ENCODE assay signal across 14 mouse cellular contexts in genomic region chr2:39001866-39002265, GRCm38 (mm10). TPM values are rescaled to one million over a fixed set of nuclear protein-coding genes. Genes with fewer than 3 reads are reported as not detected.
DNase-seq lines count a peak whose midpoint lies in the region; ATAC-seq and TF ChIP-seq lines count a peak whose summit lies in the region.
"Had no signal": no experiment of that assay in that cellular context is flagged by ENCODE, and none has a peak within 500 bp of the region (broad histone marks: within the 10 kb centered on the region; RNA-seq: fewer than 3 reads in every experiment).

No protein-coding gene starts in this region.

- no peak for TF ChIP-seq POLR2A in kidney, adult 2 months (IDR thresholded peaks at IDR 0.05; ENCODE audit: low read depth, low read length)
- TF ChIP-seq POLR2A in ES-Bruce4 (IDR thresholded peaks at IDR 0.05; ENCODE audit: insufficient read depth, low read length) = no peak

- no peak overlapping the region for H3K4me2 ChIP-seq in kidney, embryonic 16.5 days (replicated peaks; ENCODE audit: low read depth, low read length)
- H3K4me2 ChIP-seq in liver, embryonic 15.5 days = peak overlapping the region; percentile 94; the same call in 1 of the 2 replicates

- no peak for TF ChIP-seq CTCF in kidney, adult 2 months (conservative IDR thresholded peaks at IDR 0.05; ENCODE audit: insufficient read depth, insufficient read length, low read depth, low read length)
- TF ChIP-seq CTCF in ES-Bruce4 (IDR thresholded peaks at IDR 0.05; ENCODE audit: low read depth, low read length) = no peak

- no peak overlapping the region for H3K4me3 ChIP-seq in kidney, adult 2 months (ENCODE audit: insufficient read depth, low read depth, low read length)
- H3K4me3 ChIP-seq in kidney, embryonic 16.5 days (ENCODE audit: low read length) = no peak overlapping the region
- H3K4me3 ChIP-seq in ES-Bruce4 (ENCODE audit: low read depth, low read length) = no peak overlapping the region
- no peak overlapping the region; the same call in 1 of the 2 replicates for H3K4me3 ChIP-seq in liver, embryonic 15.5 days (replicated peaks)
- H3K4me3 ChIP-seq: heart, adult 2 months; layer of hippocampus, adult 2 months had no signal

- ATAC-seq in kidney, embryonic 16.5 days (ENCODE audit: low FRiP score, low TSS enrichment) = no peak
- no peak for ATAC-seq in liver, embryonic 15.5 days (ENCODE audit: insufficient read depth)

- H3K27ac ChIP-seq in kidney, adult 2 months (ENCODE audit: insufficient read depth, low read depth, low read length) = no peak overlapping the region
- H3K27ac ChIP-seq in kidney, embryonic 16.5 days (ENCODE audit: low read length) = no peak overlapping the region
- peak overlapping the region; percentile 9; the same call in 1 of the 2 replicates for H3K27ac ChIP-seq in ES-Bruce4 (ENCODE audit: insufficient read depth, low read length)
- peak overlapping the region; percentile 79; the same call in 1 of the 2 replicates for H3K27ac ChIP-seq in liver, embryonic 15.5 days (replicated peaks)
- H3K27ac ChIP-seq: heart, adult 2 months; hindbrain, embryonic 10.5 days; layer of hippocampus, adult 2 months; midbrain, embryonic 10.5 days had no signal

- H3K4me1 ChIP-seq in kidney, adult 2 months (ENCODE audit: control insufficient read depth, insufficient read depth, low read length) = peaks cover 12% of the 10 kb centered on the region
- H3K4me1 ChIP-seq in kidney, embryonic 16.5 days (ENCODE audit: insufficient read depth, low read length) = peaks cover 29% of the 10 kb centered on the region
- H3K4me1 ChIP-seq in ES-Bruce4 (ENCODE audit: control insufficient read depth, insufficient read depth, low read length) = no peaks in the 10 kb centered on the region
- H3K4me1 ChIP-seq in liver, embryonic 15.5 days (replicated peaks) = peaks cover 84% of the 10 kb centered on the region

- H3K9ac ChIP-seq in kidney, embryonic 16.5 days (replicated peaks; ENCODE audit: low read length) = no peak overlapping the region
- H3K9ac ChIP-seq in ES-Bruce4 (ENCODE audit: low read depth, poor library complexity, severe bottlenecking) = no peak overlapping the region
- H3K9ac ChIP-seq in liver, embryonic 15.5 days = no peak overlapping the region

- H3K27me3 ChIP-seq in kidney, adult 2 months (replicated peaks; ENCODE audit: control insufficient read depth, insufficient read depth, low read length) = no peaks in the 10 kb centered on the region
- no peaks in the 10 kb centered on the region for H3K27me3 ChIP-seq in kidney, embryonic 16.5 days (ENCODE audit: insufficient read depth, low read length)
- H3K27me3 ChIP-seq in ES-Bruce4 (ENCODE audit: control insufficient read depth, insufficient read depth, low read length, poor library complexity, severe bottlenecking) = no peaks in the 10 kb centered on the region
- no peaks in the 10 kb centered on the region for H3K27me3 ChIP-seq in liver, embryonic 15.5 days

- TF ChIP-seq EP300 in ES-Bruce4 (IDR thresholded peaks at IDR 0.05; ENCODE audit: insufficient read depth, low read depth, low read length) = no peak

- H3K36me3 ChIP-seq in kidney, adult 2 months (ENCODE audit: control insufficient read depth, insufficient read depth, low read length) = no peaks in the 10 kb centered on the region; the same call in 1 of the 2 replicates
- peaks cover 41% of the 10 kb centered on the region for H3K36me3 ChIP-seq in kidney, embryonic 16.5 days (ENCODE audit: insufficient read depth, low read length)
- peaks cover 42% of the 10 kb centered on the region for H3K36me3 ChIP-seq in ES-Bruce4 (ENCODE audit: control insufficient read depth, insufficient read depth, low read length, poor library complexity, severe bottlenecking)
- H3K36me3 ChIP-seq in liver, embryonic 15.5 days (replicated peaks) = peaks cover 49% of the 10 kb centered on the region

- H3K9me3 ChIP-seq in kidney, embryonic 16.5 days (ENCODE audit: low read length) = no peaks in the 10 kb centered on the region
- H3K9me3 ChIP-seq in ES-Bruce4 (replicated peaks; ENCODE audit: control insufficient read depth, insufficient read depth, low read length, poor library complexity, severe bottlenecking) = no peaks in the 10 kb centered on the region
- no peaks in the 10 kb centered on the region for H3K9me3 ChIP-seq in liver, embryonic 15.5 days (replicated peaks)
- H3K9me3 ChIP-seq: hindbrain, embryonic 10.5 days; midbrain, embryonic 10.5 days had no signal

- WGBS in kidney, adult 2 months = 52% methylated on average over 3 of the region's 3 CpGs
- WGBS in kidney, embryonic 16.5 days = 76% methylated on average over 3 of the region's 3 CpGs
- WGBS in liver, embryonic 15.5 days (ENCODE audit: insufficient replicate concordance) = 66% methylated on average over 3 of the region's 3 CpGs

- peak; percentile 64 for DNase-seq in kidney, adult 2 months
- peak; percentile 30 for DNase-seq in ZHBTc4 (ENCODE audit: low read depth, low spot score)
- no peak for DNase-seq in ovary, postnatal 14 days (ENCODE audit: low spot score)
- no peak for DNase-seq in gastrocnemius, adult 18-20 months (ENCODE audit: low spot score)
- DNase-seq: adrenal gland, postnatal 14 days; heart, adult 2 months; lung, postnatal 4 days; thymus, adult 2 months had no signal

RNA-seq across cellular contexts. Expression of gene Arpc5l, which starts 3.3 kb away (rescaled TPM):
- 31.6 and 34.4 TPM in 2 replicates for polyA plus RNA-seq in kidney, adult 2 months (2012; rRNA removed)
- polyA plus RNA-seq in kidney, embryonic 16.5 days (2015; fragmentation: Nextera tagmentation; extraction: Ambion mirVana) = 114 and 119 TPM in 2 replicates
- polyA plus RNA-seq in ES-Bruce4 (2011; ENCODE audit: insufficient read depth, insufficient read length, low read depth, missing spikeins) = 49.7 and 55.2 TPM in 2 replicates
- 48.9 and 52.9 TPM in 2 replicates for polyA plus RNA-seq in liver, embryonic 15.5 days (2015; fragmentation: Nextera tagmentation; extraction: Ambion mirVana)
- 100 to 1,000 TPM; 112 to 141 TPM for total RNA-seq in gastrocnemius, adult 18-20 months (2021)

RNA-seq across cellular contexts. Expression of gene Rpl35, which starts 3.6 kb away (rescaled TPM):
- 105 and 184 TPM in 2 replicates for polyA plus RNA-seq in kidney, adult 2 months (2012; rRNA removed)
- 768 and 780 TPM in 2 replicates for polyA plus RNA-seq in kidney, embryonic 16.5 days (2015; fragmentation: Nextera tagmentation; extraction: Ambion mirVana)
- 289 and 317 TPM in 2 replicates for polyA plus RNA-seq in ES-Bruce4 (2011; ENCODE audit: insufficient read depth, insufficient read length, low read depth, missing spikeins)
- 387 and 487 TPM in 2 replicates for polyA plus RNA-seq in liver, embryonic 15.5 days (2015; fragmentation: Nextera tagmentation; extraction: Ambion mirVana)
- total RNA-seq in gastrocnemius, adult 18-20 months (2021) = 100 to 1,000 TPM; 291 to 301 TPM

RNA-seq across cellular contexts. Expression of gene Wdr38, which starts 4.6 kb away (rescaled TPM):
- polyA plus RNA-seq in kidney, adult 2 months (2012; rRNA removed) = 0.57 and 0.59 TPM in 2 replicates
- polyA plus RNA-seq in kidney, embryonic 16.5 days (2015; fragmentation: Nextera tagmentation; extraction: Ambion mirVana) = 1.2 and 1.7 TPM in 2 replicates
- polyA plus RNA-seq in ES-Bruce4 (2011; ENCODE audit: insufficient read depth, insufficient read length, low read depth, missing spikeins) = 0.67 and 1.1 TPM in 2 replicates
- polyA plus RNA-seq in liver, embryonic 15.5 days (2015; fragmentation: Nextera tagmentation; extraction: Ambion mirVana) = 0.76 and 0.81 TPM in 2 replicates
- under 1 TPM; 0.09 to 0.14 TPM for total RNA-seq in gastrocnemius, adult 18-20 months (2021)

Comparison
In these comparisons a context has a peak if more than half of its experiments do, and no peak if none do; other contexts are left out.
1. DNase-seq: peak in kidney, adult 2 months (single experiment) and ZHBTc4 (single experiment); none in ovary, postnatal 14 days (single experiment) and gastrocnemius, adult 18-20 months (single experiment).
2. H3K27ac ChIP-seq: peak in ES-Bruce4 (single experiment) and liver, embryonic 15.5 days (single experiment); none in kidney, adult 2 months (single experiment) and kidney, embryonic 16.5 days (single experiment).